Mouse (Mus musculus) heart, adult 8-10 months (tissue): Measurements from ENCODE around the gene BC052040. TPM values are rescaled to one million over a fixed set of nuclear protein-coding genes. Genes with fewer than 3 reads are reported as not detected.

Source experiments
- DNase-seq: peaks from one replicate; pipeline ENCODE4 v3.0.0; 2022; ENCODE audit warnings: low spot score
- total RNA-seq, 4 experiments: library from RNA; stranded (reverse); gene quantifications; 2 replicates each; pipeline ENCODE4 v1.2.4; 2022

Gene BC052040
- total RNA-seq, 4 experiments from 2014 or later = 2.0 to 3.1 (median 2.9) TPM

- DNase-seq = no peak
Measured at GRCm38 (mm10) chr2:115699032-115699431, 117.5 kb downstream of the BC052040 start.

GRCm38 (mm10) chr2:115702610-115703009, 121.1 kb downstream of the BC052040 start:
- DNase-seq = no peak

- no peak for DNase-seq
Measured at GRCm38 (mm10) chr2:115717535-115717934, 136.0 kb downstream of the BC052040 start.

DNA sequence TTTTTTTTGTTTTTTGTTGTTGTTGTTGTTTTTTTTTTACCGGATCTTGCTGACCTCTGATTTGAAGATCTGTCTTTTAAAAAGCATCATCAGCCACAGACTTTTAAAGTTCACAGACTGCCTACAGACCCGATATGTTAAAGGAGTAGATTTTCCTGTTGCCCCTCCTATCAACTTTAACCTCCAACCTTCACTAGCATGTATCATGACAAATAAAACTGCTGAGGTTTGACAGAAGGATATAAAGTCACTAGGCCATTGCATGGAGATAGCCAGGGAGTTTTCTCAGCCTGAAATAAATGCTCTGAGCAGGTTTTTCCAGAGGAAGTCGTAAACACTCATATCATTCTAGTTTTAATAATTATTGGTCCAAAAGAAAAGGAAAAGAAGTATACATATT, 136.5 kb downstream of the BC052040 start:
- no peak for DNase-seq

- no peak for DNase-seq
Measured at GRCm38 (mm10) chr2:115723452-115723851, 141.9 kb downstream of the BC052040 start.

- no peak for DNase-seq
Measured at GRCm38 (mm10) chr2:115724216-115724615, 142.7 kb downstream of the BC052040 start.

GRCm38 (mm10) chr2:115724726-115725125, 143.2 kb downstream of the BC052040 start:
- no peak for DNase-seq

DNA sequence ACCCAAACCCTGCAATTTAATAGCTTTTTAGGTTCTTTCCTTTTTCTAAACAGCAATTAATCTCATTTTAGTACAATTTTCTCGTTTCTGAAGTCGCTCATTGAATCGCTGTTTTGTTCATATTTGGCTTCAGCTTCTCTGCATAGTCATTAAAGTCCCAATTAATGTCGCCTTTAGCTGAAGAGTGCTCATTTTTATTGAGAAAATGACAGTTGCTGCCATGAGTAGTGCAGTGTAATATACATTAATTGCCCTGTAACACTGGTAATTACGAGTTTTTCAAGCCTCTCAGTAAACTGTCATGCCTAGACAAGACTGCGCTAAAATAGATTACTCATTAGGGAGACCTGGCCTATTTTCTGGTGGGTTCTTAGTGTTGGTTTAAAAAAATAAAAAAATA, 144.0 kb downstream of the BC052040 start:
- no peak for DNase-seq

DNA sequence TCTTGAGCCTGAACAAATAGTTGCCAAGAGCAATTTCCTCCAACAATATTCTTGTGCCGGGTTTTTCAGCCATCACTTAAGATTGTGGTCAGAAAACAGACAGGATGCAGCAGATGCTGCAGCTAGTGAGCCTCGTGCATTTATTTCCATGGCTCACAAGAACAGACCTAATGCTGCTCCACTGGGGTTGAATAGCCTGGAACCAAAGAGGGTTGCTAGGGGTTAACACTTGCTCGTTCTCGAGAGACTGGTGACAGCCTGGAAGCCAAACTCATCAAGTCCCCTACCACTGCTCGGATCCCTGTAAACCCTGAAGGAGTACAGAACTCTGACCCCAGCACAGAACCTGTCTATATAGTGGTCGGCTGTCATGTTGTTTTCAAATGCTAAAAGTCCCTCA, 144.4 kb downstream of the BC052040 start:
- no peak for DNase-seq

GRCm38 (mm10) chr2:115726806-115727205, 145.3 kb downstream of the BC052040 start:
- no peak for DNase-seq

DNA sequence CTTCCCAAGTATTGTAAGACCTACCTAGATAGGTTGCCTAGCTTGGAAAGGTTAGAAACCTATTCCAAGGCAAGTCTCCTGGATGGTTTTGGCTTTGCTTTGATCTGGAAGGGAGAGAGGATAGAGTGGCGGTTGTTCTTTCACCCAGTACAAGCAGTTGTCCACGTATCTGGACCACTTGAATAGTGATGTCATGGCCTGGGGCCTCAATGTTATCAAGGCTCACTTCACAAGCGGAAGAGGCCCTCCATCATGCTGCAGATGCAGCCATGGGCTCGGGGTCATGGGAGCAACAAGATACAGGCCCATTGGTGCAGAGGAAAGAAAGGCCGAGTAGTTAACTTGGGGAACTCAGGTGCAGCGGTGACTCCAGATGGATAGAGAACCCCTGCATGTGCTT, 147.1 kb downstream of the BC052040 start:
- no peak for DNase-seq

GRCm38 (mm10) chr2:115730502-115730901, 149.0 kb downstream of the BC052040 start:
- no peak for DNase-seq

GRCm38 (mm10) chr2:115731171-115731570, 149.7 kb downstream of the BC052040 start:
- no peak for DNase-seq

DNA sequence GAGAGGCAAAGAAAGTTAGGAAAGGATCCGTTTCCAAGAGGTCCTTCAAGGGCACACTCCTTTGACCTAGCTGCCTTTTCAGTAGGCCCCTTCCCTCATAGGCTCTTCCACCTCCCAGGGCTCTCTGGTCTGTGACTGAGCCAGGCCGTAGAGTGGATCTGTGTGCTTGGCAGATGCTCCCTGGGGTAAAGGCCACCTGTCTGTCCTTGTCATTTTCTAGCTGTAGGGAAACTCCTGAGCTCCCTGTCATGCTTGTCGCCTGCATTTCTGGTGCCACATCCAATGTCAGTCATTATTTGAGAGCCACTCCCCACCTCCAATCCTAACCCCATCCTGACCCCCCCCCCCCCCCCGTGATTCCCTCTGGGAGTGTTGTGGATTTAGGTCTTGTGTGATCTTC, 151.1 kb downstream of the BC052040 start:
- no peak for DNase-seq

DNA sequence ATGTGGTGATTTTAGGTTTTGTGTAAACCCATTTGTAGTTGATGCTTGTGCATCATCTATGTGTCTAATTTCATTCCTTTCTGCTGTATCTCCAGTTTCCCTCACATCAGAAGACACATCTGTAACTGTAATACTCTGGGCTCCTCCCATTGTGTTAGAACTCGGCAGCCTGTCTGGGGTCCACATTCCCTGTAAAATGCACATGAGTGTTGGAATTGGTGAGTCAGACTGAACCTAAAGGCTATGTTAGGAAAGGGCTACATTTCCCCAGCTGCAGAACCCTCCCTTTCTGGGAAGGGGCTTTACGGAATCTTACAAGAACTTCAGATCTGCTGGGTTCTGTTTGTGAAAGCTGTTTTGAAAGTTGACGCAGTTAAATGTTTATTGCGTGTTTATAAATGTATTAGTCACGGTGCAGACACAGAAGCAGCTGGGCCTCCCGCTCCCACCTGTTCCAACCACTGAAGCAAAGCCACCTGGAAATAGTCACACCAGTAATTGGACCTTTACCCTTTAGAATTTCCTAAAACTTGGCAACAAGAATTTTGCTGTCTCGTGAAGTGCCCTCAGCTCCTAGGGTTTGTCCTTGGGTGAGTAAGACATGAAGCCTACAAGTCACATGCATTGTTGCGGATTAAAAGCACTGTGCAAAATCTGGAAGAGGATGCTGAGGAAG, 151.6 kb downstream of the BC052040 start:
- no peak for DNase-seq

DNA sequence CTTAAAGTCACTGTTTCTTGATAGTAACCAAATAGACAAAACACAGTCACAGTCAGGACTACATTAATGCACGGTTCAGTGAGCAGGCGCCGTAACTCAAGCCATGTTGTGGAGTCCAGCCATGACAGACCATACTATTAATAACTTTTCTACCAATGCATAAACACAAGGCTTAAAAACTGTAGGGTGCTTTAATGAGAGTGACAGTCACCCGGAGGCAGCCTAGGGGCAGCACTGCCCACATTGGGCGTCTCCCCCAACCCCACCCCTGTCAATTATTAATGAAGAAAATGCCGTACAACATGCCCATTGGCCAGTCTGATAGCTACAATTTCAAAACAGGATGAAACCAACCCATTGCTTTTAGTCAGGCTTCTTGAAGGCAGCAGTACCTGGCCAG, 153.3 kb downstream of the BC052040 start:
- no peak for DNase-seq

DNA sequence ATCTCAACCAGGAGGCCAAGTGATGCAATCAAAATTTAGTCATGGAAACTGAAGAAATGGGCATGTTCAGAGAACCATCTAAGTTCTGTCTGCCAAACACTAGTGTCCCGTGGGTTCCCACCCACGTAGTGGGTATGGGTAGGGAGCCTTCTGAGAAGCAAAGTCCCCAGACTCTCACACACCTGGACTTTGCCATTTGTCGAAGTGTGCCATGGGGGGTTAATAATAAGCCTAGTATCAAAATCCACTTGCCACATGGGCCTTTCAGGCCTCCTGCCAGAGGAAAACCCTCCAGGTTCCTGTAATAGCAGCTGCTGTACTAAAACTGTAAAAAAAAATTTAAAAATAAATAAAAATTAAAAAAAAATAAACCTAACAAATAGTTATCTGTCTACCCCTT, 154.9 kb downstream of the BC052040 start:
- DNase-seq = no peak

DNA sequence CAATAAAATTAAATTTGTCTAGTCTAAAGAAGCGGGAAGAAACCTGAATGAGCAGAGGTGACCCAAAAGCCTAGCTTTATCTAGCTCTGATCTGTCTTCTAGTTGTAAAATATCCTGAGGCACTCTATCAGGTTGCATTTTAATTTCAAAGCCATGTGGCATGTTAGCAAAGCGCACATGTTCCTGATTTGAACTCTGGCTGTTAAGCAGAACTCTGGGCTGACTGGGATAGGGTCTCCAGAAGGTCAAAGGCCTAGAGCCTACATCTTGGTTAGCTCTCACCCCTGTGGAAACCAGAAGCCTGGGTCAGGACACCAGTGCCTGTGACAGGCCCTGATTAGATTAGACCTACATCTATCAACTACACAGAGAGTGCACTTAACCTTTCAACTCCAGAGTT, 156.4 kb downstream of the BC052040 start:
- no peak for DNase-seq

DNA sequence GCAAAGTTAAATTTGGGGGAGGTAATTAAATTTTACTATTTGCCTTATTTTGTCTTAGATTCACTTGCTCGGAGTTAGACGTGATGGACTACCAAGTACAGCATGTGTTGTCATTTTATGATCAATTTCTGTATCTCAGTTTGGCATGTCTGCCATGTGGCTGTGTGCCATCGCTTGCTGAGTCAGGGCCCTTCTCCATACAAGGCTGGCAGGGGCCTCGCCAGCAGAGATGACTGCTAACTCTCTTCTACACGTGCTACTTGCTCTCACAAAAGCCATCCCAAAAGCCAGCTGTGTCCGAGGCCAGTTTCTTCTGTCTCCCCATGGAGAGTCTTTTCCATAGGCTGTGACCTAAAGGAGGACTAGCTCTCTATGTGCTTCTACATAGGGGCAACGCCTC, 160.5 kb downstream of the BC052040 start:
- DNase-seq = no peak

DNA sequence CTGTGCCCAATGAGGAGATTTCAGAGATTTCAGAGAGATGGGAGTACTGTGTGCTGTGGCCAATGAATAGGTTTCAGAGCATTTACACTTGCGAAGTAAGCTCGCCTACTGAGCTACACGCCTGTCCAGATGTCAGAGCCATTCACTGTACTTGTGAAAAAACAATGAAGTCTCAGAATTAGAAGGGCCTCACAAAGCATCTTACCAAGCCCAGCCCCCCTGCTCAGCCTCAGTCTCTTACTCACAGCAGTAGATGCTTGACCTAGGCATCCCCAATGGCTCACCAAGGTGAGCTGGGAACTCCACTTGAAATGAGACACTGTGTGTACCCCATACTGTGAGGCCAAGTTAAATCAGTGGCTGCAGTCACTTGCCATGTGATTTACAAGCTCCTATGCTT, 166.1 kb downstream of the BC052040 start:
- DNase-seq = no peak

- DNase-seq = no peak
Measured at GRCm38 (mm10) chr2:115751177-115751576, 169.7 kb downstream of the BC052040 start.

GRCm38 (mm10) chr2:115757685-115758084, 176.2 kb downstream of the BC052040 start:
- peak; percentile 65 for DNase-seq

DNA sequence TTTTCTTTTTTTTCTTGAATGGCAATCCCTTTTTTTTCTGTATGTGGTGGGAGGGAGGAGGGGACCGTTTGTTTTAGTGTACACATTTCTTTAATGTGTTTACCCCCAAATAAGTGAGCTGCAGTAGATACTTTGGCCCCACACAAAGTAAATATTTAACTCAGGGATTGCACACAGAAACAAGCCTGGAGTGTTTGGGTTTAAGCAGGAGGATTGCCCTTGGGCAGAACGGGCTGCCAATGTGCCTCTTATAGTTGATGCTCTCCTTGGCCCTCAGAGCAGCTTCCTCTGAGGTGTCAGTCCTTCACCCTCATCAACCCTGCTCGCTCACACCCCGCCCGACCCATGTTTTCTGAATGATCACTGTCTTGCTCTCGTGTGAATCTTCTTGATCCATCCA, 177.0 kb downstream of the BC052040 start:
- no peak for DNase-seq
